Mouse (Mus musculus) E14TG2a.4 (cell line): ENCODE data around the gene Scamp1.

Experiments used
- H3K27me3 ChIP-seq: 2 replicates; pipeline ENCODE4 v1.6.1; 2014; ENCODE audit warnings: low read length, control low read depth; ENCODE audit not compliant: insufficient read depth
- H3K36me3 ChIP-seq: 2 replicates; pipeline ENCODE4 v1.6.1; 2014; ENCODE audit warnings: low read length, control low read depth; ENCODE audit not compliant: insufficient read depth
- H3K4me1 ChIP-seq: replicated peaks from 2 replicates; pipeline ENCODE4 v1.6.1; 2014; ENCODE audit warnings: low read depth, low read length, control low read depth
- H3K4me3 ChIP-seq: replicated peaks from 2 replicates; pipeline ENCODE4 v1.5.1; 2014; ENCODE audit warnings: mild to moderate bottlenecking, low read length
- H3K9me3 ChIP-seq: 2 replicates; pipeline ENCODE4 v1.6.1; 2014; ENCODE audit warnings: low read length, control low read depth
- CTCF ChIP-seq: conservative IDR thresholded peaks from 2 replicates; pipeline ENCODE4 v1.5.1; 2014; ENCODE audit warnings: low read length
- NANOG ChIP-seq: IDR thresholded peaks from 2 replicates; pipeline ENCODE4 v1.6.1; 2014; ENCODE audit warnings: borderline replicate concordance, low read length, mixed read lengths
- POU5F1 ChIP-seq: IDR thresholded peaks from 2 replicates; pipeline ENCODE4 v1.6.1; 2014; ENCODE audit warnings: low read length, borderline replicate concordance

Gene Scamp1

GRCm38 (mm10) chr13:94207973-94208372 is 77.7 kb downstream of the Scamp1 start:
- H3K9me3 ChIP-seq: no peaks in the 10 kb centered on the region
- TF ChIP-seq CTCF (no peak), NANOG (no peak), POU5F1 (no peak)
- peaks cover 4% of the 10 kb centered on the region; the same call in 1 of the 2 replicates for H3K4me1 ChIP-seq
- H3K27me3 ChIP-seq: no peaks in the 10 kb centered on the region
- no peak overlapping the region for H3K4me3 ChIP-seq
- H3K36me3 ChIP-seq: no peaks in the 10 kb centered on the region; the same call in 1 of the 2 replicates

GRCm38 (mm10) chr13:94205234-94205633 is 80.4 kb downstream of the Scamp1 start:
- Histone ChIP-seq H3K4me1 (no peaks in the 10 kb centered on the region; the same call in 1 of the 2 replicates), H3K36me3 (no peaks in the 10 kb centered on the region; the same call in 1 of the 2 replicates), H3K27me3 (no peaks in the 10 kb centered on the region), H3K9me3 (no peaks in the 10 kb centered on the region), H3K4me3 (no peak overlapping the region)
- TF ChIP-seq CTCF (peak; percentile 91), NANOG (no peak)

- no peaks in the 10 kb centered on the region for H3K9me3 ChIP-seq
- no peaks in the 10 kb centered on the region for H3K27me3 ChIP-seq
Observed at GRCm38 (mm10) chr13:94199829-94200228, 85.8 kb downstream of the Scamp1 start.

GRCm38 (mm10) chr13:94198616-94199015 is 87.0 kb downstream of the Scamp1 start:
- no peaks in the 10 kb centered on the region for H3K9me3 ChIP-seq
- no peaks in the 10 kb centered on the region for H3K36me3 ChIP-seq
- H3K4me3 ChIP-seq: no peak overlapping the region
- H3K27me3 ChIP-seq: no peaks in the 10 kb centered on the region
- TF ChIP-seq CTCF (no peak), POU5F1 (no peak), NANOG (no peak)
- no peaks in the 10 kb centered on the region for H3K4me1 ChIP-seq

More at GRCm38 (mm10) chr13:94199829-94200228, 85.8 kb downstream of the Scamp1 start:
- Histone ChIP-seq H3K36me3 (no peaks in the 10 kb centered on the region), H3K4me3 (no peak overlapping the region), H3K4me1 (no peaks in the 10 kb centered on the region; the same call in 1 of the 2 replicates)
- TF ChIP-seq POU5F1: no peak
- TF ChIP-seq NANOG: no peak
- TF ChIP-seq CTCF: no peak

- Histone ChIP-seq H3K36me3 (no peaks in the 10 kb centered on the region), H3K27me3 (no peaks in the 10 kb centered on the region), H3K4me3 (no peak overlapping the region), H3K4me1 (no peaks in the 10 kb centered on the region; the same call in 1 of the 2 replicates), H3K9me3 (no peaks in the 10 kb centered on the region)
- no peak for TF ChIP-seq NANOG
Observed at GRCm38 (mm10) chr13:94193227-94193626, 92.4 kb downstream of the Scamp1 start.

GRCm38 (mm10) chr13:94190386-94190785 is 95.3 kb downstream of the Scamp1 start:
- no peaks in the 10 kb centered on the region for H3K9me3 ChIP-seq
- H3K36me3 ChIP-seq: no peaks in the 10 kb centered on the region
- H3K4me3 ChIP-seq: no peak overlapping the region
- no peak for TF ChIP-seq NANOG
- no peak for TF ChIP-seq CTCF
- no peak for TF ChIP-seq POU5F1
- H3K4me1 ChIP-seq: no peaks in the 10 kb centered on the region; the same call in 1 of the 2 replicates
- no peaks in the 10 kb centered on the region for H3K27me3 ChIP-seq

DNA sequence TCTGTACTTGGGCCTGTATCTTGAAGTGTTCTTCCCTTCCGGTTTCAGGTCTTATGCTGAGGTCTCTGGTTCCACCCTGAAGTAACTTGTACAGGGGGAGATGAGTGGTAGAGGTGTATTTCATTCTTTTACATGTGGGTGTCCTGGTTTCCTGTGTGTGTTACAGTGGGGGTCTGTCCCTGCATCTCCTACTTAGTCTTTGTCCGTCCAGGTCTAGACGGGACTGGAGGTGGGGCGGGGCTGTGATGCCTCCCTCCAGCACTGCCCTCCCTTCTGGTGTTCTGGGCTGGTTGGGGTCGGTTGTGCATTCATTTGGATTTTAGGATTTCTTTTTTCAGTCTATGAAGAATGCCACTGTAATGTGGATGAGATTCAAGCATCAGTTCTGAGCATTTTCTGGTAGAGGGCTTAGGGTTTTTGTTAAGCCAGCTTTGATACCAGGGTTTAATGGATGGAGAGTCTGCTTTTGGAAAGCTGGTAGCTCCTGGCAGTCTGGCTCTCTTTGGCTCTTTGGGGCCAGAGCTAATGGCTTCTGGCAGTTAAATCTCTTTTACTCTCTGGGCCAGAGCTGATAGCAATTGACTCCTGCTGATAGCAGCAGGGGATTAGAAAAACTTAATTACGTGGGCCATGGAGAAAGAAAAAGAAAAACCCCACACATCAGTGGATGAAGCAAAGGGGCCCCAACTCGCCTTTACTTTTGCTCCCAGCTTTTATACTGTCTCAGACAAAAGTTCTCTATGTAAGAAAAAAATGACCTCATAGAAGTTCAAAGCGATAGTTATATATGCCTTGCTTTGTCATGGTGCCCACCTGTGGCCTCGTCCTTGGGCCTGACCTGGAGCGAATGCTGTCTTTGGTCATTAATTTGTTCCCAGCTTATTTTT is 97.2 kb downstream of the Scamp1 start:
- Histone ChIP-seq H3K4me3 (no peak overlapping the region), H3K36me3 (no peaks in the 10 kb centered on the region), H3K27me3 (peaks cover 8% of the 10 kb centered on the region), H3K9me3 (no peaks in the 10 kb centered on the region), H3K4me1 (no peaks in the 10 kb centered on the region; the same call in 1 of the 2 replicates)
- TF ChIP-seq NANOG (no peak), CTCF (no peak), POU5F1 (no peak)

DNA sequence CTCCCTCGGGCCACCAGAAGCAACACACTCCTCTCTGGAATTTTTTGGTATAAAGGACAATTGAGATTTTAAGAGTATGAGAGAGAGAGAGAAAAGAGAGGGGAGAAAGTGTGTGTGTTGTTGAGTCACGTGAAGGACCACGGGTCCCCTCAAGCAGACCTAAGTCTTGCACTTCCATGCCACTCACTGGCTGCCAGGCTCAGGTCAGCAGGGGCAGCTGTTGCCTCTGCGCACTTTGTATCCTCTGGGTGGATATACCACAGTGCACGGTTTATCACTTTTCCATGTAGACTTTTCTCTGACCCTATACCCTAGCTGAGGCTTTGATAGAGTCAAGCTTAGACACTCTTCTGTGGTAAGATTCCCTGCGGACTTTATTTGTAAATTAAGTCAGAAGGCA is 100.0 kb downstream of the Scamp1 start:
- Histone ChIP-seq H3K36me3 (no peaks in the 10 kb centered on the region), H3K4me3 (no peak overlapping the region), H3K27me3 (peaks cover 8% of the 10 kb centered on the region), H3K4me1 (no peaks in the 10 kb centered on the region), H3K9me3 (no peaks in the 10 kb centered on the region)
- TF ChIP-seq POU5F1 (no peak), CTCF (no peak), NANOG (no peak)
